Mouse (Mus musculus) cerebellum, adult 9-10 months (tissue): ENCODE data around the gene Evc.

Experiments used
- DNase-seq: peaks from one replicate; pipeline ENCODE4 v3.0.0; 2022

Gene Evc

GRCm38 (mm10) chr5:37336485-37337105 is at the start of gene Evc:
Gene Evc (minus strand): TSS chr5:37336894.
- peak; percentile 5 for DNase-seq

GRCm38 (mm10) chr5:37383570-37383969 is 46.9 kb upstream of the Evc start:
- no peak for DNase-seq

- no peak for DNase-seq
Measured at GRCm38 (mm10) chr5:37380641-37381040, 43.9 kb upstream of the Evc start.

GRCm38 (mm10) chr5:37377376-37377775 is 40.7 kb upstream of the Evc start:
- DNase-seq: no peak

- no peak for DNase-seq
Measured at GRCm38 (mm10) chr5:37368796-37369195, 32.1 kb upstream of the Evc start.

GRCm38 (mm10) chr5:37365751-37366150 is 29.1 kb upstream of the Evc start:
- no peak for DNase-seq

GRCm38 (mm10) chr5:37363284-37363683 is 26.6 kb upstream of the Evc start:
- no peak for DNase-seq

- DNase-seq: no peak
Measured at GRCm38 (mm10) chr5:37362618-37363017, 25.9 kb upstream of the Evc start.

GRCm38 (mm10) chr5:37356027-37356426 is 19.3 kb upstream of the Evc start:
- DNase-seq: no peak

GRCm38 (mm10) chr5:37354385-37354784 is 17.7 kb upstream of the Evc start:
- peak; percentile 25 for DNase-seq

- DNase-seq: no peak
Measured at GRCm38 (mm10) chr5:37351791-37352190, 15.1 kb upstream of the Evc start.

- no peak for DNase-seq
Measured at GRCm38 (mm10) chr5:37343962-37344361, 7.3 kb upstream of the Evc start.

- peak; percentile 1 for DNase-seq
Measured at GRCm38 (mm10) chr5:37338288-37338687, 1.6 kb upstream of the Evc start, which contains the start of gene Evc2. Gene Evc2 (plus strand): TSS chr5:37338499.

GRCm38 (mm10) chr5:37337696-37338095 is 1.0 kb upstream of the Evc start:
- DNase-seq: no peak

- no peak for DNase-seq
Measured at GRCm38 (mm10) chr5:37335061-37335460, 1.6 kb downstream of the Evc start.

GRCm38 (mm10) chr5:37332066-37332465 is 4.6 kb downstream of the Evc start:
- DNase-seq: no peak

- no peak for DNase-seq
Measured at GRCm38 (mm10) chr5:37331133-37331505, 5.6 kb downstream of the Evc start.

GRCm38 (mm10) chr5:37330449-37331132 is 6.1 kb downstream of the Evc start:
- no peak for DNase-seq

GRCm38 (mm10) chr5:37326675-37327074 is 10.0 kb downstream of the Evc start:
- no peak for DNase-seq

- no peak for DNase-seq
Measured at GRCm38 (mm10) chr5:37320761-37321160, 15.9 kb downstream of the Evc start.

- DNase-seq: no peak
Measured at GRCm38 (mm10) chr5:37320174-37320573, 16.5 kb downstream of the Evc start.

- no peak for DNase-seq
Measured at GRCm38 (mm10) chr5:37318715-37319114, 18.0 kb downstream of the Evc start.

- DNase-seq: no peak
Measured at GRCm38 (mm10) chr5:37312980-37313722, 23.5 kb downstream of the Evc start.

- DNase-seq: no peak
Measured at GRCm38 (mm10) chr5:37310026-37310425, 26.7 kb downstream of the Evc start.
